Mouse (Mus musculus): Measurements from ENCODE around the gene Mob3b.

DNA sequence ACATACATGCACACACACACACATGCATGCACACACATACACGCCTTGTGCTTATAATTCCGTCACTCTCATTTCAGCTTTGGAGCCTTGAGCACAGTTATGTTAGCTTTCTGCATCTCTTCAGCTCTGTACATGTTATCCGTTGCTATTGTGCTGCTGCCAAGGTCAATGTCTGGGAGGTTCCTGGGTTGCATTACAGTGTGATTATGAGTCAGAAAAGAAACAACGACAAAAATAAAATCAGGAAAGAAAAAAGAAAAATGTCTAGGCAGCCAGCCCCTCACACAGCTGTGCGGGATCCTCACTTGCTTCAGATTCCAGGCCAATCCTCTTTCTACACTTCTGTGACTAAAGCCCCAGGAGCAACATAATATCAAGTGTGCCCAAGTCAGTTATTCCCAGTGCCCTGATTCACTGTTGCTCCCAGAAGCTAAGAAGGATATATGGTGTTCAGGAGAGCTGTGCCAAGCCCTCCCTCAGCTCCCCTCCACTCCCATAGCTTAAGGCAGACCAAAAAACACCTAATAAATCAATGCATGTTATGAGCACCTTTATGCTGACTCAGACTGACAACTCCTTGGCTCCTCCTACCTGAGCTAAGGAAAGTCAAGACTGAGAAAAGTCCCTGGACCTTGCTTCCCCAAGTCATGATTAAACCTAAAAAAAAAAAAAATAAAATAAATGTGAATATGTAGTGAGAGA is 152.1 kb downstream of the Mob3b start:
- TF ChIP-seq CTCF (IDR thresholded peaks at IDR 0.05; ENCODE audit: control insufficient read depth, insufficient read depth, low read length) (no peak), POLR2A (IDR thresholded peaks at IDR 0.05; ENCODE audit: borderline replicate concordance, control insufficient read depth, low read depth, low read length) (no peak)
